Mouse (Mus musculus): ENCODE measurements around the gene Mtx2.

Gene Mtx2

DNA sequence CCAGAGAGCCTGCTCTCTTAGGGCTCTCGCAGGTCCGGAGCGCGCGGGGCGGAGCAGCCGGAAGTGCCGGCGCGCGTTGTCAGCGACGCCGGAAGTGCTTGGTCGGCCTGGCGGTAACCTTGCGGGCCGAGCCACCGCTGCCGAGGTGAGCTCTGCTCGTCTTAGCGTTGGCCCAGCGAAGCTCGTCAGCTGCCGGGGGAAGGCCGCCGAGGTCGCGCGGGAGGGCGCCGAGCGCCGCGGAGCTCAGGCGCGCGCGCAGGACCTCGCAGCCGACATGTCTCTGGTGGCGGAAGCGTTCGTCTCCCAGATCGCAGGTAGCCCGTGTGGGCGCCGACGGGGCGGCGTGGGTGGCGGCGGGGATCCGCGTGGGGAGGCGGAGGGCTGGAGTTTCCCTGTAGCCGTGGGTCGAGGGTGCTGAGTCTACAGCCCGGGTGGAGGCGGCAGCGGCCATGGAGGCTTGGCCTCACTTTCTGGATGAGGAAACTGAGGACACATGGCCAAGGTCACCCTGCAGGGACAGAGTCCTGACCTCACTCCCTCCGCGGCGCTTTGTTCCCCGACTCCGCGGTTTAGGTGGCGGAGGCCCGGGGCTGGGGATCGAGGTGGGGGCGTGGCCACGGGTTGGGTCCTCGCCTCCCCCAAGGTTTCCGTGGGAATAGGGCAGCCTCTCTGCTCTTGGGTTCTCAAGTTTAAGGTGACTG lies at the start of gene Mtx2:
TSS of gene Mtx2 (plus strand) at position 74 of the 701 bp plus-strand sequence.
- in situ Hi-C loops (cut with MboI; ENCODE audit: low pct_unique_long_range_greater_than_20kb in 1 of 2, low sequenced_read_pairs in 2 of 2, unreplicated experiment in 1 of 2), result no loop called here

- in situ Hi-C loops (cut with MboI; ENCODE audit: low pct_unique_long_range_greater_than_20kb in 1 of 2, low sequenced_read_pairs in 2 of 2, unreplicated experiment in 1 of 2), result no loop called here
These were observed 47.9 kb upstream of the Mtx2 start for GRCm38 (mm10) chr2:74777536-74778275.

DNA sequence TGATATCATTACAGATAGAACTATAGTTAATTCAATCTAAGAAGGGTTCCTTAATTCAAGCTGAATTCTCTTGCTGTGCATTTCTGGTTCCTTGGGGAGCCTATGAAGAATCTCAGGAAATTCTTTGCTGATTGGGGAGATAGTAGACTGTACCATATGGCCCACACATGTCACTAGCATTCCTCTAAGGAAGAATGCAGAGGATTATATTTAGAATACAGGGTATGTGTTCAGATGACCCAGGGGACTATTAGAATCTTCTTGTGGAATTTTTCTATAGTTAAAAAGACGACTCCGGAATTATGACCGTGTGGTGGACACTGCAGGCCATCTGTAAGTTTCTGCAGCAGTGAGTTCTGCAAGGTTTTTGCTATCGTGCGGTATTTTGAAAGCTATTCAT lies 44.2 kb upstream of the Mtx2 start:
- in situ Hi-C loops (cut with MboI; ENCODE audit: low pct_unique_long_range_greater_than_20kb in 1 of 2, low sequenced_read_pairs in 2 of 2, unreplicated experiment in 1 of 2), result no loop called here

DNA sequence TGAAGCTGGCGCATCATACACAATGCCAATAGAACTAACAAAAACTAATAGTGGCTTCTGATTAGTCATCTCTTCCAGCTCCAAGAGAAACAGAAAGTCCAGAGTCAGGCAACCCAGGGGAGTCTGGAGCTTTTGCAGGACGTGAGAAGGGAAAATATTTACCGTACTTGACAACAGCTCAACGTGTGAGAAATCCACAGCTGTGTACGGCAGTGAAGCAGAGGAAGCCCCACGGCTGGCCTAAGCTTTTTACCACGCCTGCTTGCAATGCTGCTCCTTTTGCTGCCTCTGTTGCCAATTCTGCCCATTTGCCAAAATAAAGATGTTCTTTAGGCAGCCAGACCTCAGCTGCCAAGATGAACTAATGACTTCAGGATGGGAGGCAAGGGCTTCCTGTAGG lies 30.1 kb upstream of the Mtx2 start:
- in situ Hi-C loops (cut with MboI; ENCODE audit: low pct_unique_long_range_greater_than_20kb in 1 of 2, low sequenced_read_pairs in 2 of 2, unreplicated experiment in 1 of 2), result no loop called here

DNA sequence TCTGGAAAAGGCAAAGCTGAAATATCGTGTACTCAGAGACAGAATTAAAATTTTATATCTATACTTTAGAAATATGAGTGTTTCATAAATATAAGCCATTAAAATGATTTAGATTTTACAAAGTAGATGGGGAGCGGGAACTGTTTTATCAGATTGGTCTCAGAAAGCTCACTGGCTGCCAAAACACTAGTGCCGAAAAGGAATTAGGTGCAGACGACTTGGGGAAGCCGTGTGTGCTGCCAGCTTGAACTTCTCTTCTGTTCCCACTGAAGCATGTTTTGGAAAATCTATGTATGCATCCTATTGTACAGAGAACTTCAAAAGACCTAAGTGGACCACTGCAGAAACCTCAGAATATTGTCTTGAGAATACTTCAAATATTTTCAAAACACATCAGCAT lies 17.2 kb upstream of the Mtx2 start:
- in situ Hi-C loops (cut with MboI; ENCODE audit: low pct_unique_long_range_greater_than_20kb in 1 of 2, low sequenced_read_pairs in 2 of 2, unreplicated experiment in 1 of 2), result no loop called here

DNA sequence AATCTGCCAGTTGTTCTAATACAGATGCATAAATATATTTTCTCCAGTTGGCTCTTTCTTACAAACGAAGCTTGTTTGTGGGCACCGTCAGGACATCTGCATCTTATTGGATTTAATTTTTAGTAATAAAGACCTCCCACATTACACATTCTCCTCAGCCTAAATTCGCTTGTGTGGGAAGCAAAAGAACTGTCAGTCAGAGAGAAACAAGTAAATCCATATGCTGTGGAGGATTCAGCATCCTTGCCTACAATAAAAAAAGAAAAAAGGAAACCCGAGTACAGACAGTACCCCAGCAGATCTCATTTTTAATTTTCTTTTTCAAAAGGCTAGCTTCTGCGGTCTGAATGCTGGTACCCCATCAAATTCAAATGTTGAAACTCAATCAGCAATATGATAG lies 2.9 kb upstream of the Mtx2 start:
- in situ Hi-C loops (cut with MboI; ENCODE audit: low pct_unique_long_range_greater_than_20kb in 1 of 2, low sequenced_read_pairs in 2 of 2, unreplicated experiment in 1 of 2), result no loop called here

DNA sequence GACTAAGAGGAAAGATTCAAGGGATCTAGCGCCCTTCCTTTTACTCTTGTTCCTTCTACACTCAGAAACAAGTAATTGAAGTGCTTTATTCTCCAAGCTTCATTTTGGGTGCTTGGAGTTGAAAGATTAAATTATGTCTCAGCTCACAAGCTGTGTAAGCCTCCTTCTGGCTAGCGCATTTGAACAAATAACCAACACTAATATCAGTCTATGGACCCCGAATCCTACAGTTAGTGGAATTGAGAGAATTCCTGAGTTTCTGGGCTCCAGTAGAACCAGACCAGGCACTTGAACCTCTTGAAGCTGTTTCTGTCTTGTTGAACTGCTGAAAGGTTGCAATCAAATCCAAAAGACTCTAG lies 253 bp upstream of the Mtx2 start:
- in situ Hi-C loops (cut with MboI; ENCODE audit: low pct_unique_long_range_greater_than_20kb in 1 of 2, low sequenced_read_pairs in 2 of 2, unreplicated experiment in 1 of 2), result no loop called here

GRCm38 (mm10) chr2:74846992-74847391 lies 21.4 kb downstream of the Mtx2 start:
- in situ Hi-C loops (cut with MboI; ENCODE audit: low pct_unique_long_range_greater_than_20kb in 1 of 2, low sequenced_read_pairs in 2 of 2, unreplicated experiment in 1 of 2), result no loop called here

DNA sequence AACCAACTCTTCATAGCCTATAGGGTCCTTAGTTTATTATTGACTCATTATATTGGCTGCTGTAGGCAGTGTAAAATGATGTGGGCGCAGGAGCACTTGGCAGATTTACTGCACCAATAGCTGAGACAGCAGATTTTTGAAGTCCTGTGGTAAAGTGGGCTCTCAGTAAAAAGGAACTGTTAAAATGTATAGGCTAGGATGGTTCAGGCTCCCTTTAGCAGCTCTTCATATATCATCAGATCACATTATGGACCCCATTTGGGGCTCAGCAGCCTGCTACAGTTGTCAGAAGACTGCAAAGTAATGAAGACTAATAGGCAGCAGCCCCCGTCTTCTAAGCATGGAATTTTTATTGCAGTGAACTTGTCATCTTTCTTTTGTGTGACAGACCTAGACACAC lies 21.9 kb downstream of the Mtx2 start:
- in situ Hi-C loops (cut with MboI; ENCODE audit: low pct_unique_long_range_greater_than_20kb in 1 of 2, low sequenced_read_pairs in 2 of 2, unreplicated experiment in 1 of 2), result no loop called here

- in situ Hi-C loops (cut with MboI; ENCODE audit: low pct_unique_long_range_greater_than_20kb in 1 of 2, low sequenced_read_pairs in 2 of 2, unreplicated experiment in 1 of 2), result no loop called here
These were observed 24.4 kb downstream of the Mtx2 start for GRCm38 (mm10) chr2:74850036-74850435.

GRCm38 (mm10) chr2:74862070-74862476 lies 36.5 kb downstream of the Mtx2 start:
- in situ Hi-C loops (cut with MboI; ENCODE audit: low pct_unique_long_range_greater_than_20kb in 1 of 2, low sequenced_read_pairs in 2 of 2, unreplicated experiment in 1 of 2), result no loop called here

DNA sequence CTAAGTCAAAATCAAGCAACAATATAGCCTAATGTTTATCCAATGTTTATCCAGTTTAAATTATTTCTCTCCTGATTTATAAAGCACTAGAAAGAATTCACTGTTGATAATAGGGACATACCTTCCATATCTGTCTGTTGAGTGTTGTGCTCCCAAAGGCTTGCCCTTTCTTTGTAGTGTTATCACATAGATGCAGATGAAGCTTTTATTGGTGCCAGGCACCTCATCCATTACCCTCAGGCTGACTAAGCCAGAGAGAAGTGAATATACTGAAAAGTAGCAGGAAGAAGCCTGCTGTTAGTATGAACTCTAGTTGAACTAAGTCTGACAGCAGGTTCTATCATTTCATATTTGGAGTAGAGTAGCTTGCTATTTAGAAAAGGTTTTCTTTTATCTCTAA lies 39.8 kb downstream of the Mtx2 start:
- in situ Hi-C loops (cut with MboI; ENCODE audit: low pct_unique_long_range_greater_than_20kb in 1 of 2, low sequenced_read_pairs in 2 of 2, unreplicated experiment in 1 of 2), result no loop called here

DNA sequence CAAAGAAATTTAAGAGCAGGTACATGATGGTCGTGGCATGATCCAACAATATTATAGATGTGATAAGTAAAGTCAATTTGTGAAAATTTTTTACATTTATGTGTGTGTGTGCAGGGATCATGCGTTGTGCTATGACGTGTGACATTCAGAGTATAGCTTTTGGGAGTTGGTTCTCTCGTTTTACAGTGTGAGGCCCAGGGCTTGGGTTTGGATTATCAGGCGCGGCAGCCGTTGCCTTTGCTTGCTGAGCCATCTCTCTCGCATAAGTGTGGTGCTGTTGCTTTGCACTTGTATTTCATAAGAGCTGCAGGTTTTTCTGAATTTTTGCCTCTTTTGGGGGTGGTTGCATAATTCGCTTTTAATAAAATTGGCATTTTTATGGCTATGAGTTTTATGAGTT lies 48.4 kb downstream of the Mtx2 start:
- in situ Hi-C loops (cut with MboI; ENCODE audit: low pct_unique_long_range_greater_than_20kb in 1 of 2, low sequenced_read_pairs in 2 of 2, unreplicated experiment in 1 of 2), result no loop called here

- in situ Hi-C loops (cut with MboI; ENCODE audit: low pct_unique_long_range_greater_than_20kb in 1 of 2, low sequenced_read_pairs in 2 of 2, unreplicated experiment in 1 of 2), result no loop called here
These were observed 58.8 kb downstream of the Mtx2 start for GRCm38 (mm10) chr2:74884357-74884756.

GRCm38 (mm10) chr2:74891868-74892267 lies 66.3 kb downstream of the Mtx2 start:
- in situ Hi-C loops (cut with MboI; ENCODE audit: low pct_unique_long_range_greater_than_20kb in 1 of 2, low sequenced_read_pairs in 2 of 2, unreplicated experiment in 1 of 2), result no loop called here

DNA sequence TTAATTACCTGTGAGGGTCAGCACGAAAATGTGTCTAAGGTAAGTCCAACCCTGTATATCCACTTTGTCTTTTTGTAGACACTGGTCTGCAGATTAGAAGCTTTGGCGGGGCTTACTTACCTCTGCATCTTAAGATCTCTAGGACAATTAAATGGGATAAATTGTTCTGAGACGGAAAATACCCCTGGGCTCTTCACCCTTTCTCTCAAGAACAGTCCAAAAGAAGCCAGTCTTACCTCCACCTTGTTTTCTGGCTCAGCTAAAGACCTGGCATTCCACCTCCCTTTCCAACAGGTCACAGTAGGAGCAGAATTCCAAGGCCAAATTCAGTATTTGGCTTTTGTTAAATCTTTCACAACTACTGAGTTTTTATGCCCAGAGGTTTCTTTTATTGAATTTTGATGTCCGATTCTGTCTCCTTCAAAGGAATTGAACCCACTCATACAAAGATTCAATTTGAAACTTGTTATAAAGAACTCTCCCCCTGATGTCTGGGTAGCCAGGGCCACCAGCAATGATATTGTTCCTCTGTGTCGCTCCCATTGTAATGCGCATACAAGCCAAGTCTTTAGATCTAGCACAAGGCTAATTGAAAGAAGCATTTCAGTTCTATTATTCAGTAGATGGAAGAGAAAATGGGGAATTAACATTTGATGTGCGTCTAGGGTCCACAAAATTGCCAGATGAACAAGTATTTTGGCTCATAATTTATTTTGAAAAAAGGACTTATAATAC lies 67.4 kb downstream of the Mtx2 start:
- in situ Hi-C loops (cut with MboI; ENCODE audit: low pct_unique_long_range_greater_than_20kb in 1 of 2, low sequenced_read_pairs in 2 of 2, unreplicated experiment in 1 of 2), result no loop called here

DNA sequence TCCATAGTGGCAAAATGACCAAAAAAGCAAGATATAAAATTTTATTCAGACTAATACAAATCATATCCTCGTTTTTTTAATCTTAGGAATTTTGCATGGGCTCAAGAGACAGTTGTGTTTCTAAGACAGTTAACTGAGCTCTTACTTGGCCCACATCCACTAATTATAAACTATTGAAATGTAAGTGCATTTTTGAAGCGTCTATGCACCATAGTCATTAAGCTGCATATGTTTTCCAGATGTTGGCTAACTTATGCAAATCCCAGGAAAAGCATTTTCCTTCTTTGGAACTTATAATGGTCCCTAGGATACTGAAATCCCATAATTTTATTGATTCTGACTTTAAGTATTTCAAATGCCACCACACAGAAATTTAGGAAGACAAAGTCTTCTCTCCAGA lies 68.5 kb downstream of the Mtx2 start:
- in situ Hi-C loops (cut with MboI; ENCODE audit: low pct_unique_long_range_greater_than_20kb in 1 of 2, low sequenced_read_pairs in 2 of 2, unreplicated experiment in 1 of 2), result no loop called here

- in situ Hi-C loops (cut with MboI; ENCODE audit: low pct_unique_long_range_greater_than_20kb in 1 of 2, low sequenced_read_pairs in 2 of 2, unreplicated experiment in 1 of 2), result no loop called here
These were observed 74.4 kb downstream of the Mtx2 start for GRCm38 (mm10) chr2:74899973-74900372.

DNA sequence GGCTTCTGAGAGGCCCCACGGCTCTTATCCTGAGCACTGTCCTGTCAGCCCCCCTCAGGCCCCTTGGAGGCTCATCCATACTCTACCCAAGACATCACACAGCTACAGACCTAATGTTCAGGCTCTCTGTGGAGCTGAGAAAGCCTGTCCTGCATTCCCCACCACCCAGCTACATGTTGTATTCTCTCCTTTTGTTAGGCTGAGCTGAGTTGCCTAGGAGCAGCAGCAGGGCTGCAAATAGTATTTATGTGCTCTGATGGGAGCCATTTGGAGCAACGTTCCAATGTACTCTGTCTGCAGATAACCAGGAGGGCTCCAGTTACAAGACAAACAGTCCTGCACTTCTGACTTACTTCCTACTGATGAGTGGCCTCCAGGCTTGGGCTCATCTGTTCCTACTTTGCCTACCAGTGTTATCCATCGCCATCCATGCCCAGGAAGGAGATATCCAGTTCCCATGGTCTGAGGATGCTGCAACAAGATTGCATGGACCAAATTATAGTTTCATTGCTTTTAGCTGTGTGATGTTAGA lies 76.2 kb downstream of the Mtx2 start:
- in situ Hi-C loops (cut with MboI; ENCODE audit: low pct_unique_long_range_greater_than_20kb in 1 of 2, low sequenced_read_pairs in 2 of 2, unreplicated experiment in 1 of 2), result no loop called here
